Mouse (Mus musculus) urinary bladder, postnatal 4 days (tissue): Measurements from ENCODE around the gene Fgf13.

Experiments used
- DNase-seq, 2 experiments: peaks; one replicate each; pipeline ENCODE4 v3.0.0; 2021 to 2022; ENCODE audit warnings: low spot score in 2 of 2

Gene Fgf13

DNA sequence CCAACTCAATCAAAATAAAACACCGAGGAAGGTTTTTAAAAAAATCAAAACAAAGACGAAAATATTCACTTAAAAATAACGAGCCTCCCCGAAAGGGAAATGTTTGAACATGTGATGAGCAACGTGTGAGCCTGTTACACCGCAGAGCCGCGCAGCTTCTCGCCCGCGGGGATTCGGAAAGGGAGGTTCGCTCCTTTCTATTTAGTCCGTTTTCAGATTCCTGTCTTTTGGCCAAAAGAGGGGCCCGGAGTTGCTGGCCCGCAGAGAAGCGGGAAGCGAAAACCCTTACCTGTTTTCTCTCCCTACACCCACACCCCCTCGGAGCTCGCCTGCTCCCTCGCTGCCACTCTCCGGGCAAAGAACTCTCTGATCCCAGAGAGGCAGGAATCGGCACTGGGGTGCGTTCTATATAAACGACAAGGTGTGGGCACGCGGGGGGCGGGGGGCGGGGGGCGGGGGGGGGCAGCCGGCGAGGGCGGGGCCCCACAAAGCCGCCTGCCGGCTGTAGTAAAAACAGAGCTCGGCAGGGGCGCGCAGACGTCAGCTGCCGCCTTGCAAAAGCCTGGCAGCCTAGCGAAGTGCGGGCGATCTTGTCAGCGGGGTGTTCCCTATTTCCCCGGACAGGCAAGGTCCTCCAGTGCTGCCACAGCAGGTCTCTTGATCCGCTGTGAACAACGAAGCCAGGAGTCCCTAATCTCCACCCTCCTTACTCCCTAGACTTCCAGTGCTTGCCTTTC is at the start of gene Fgf13:
Gene Fgf13, minus strand, starts transcription at position 377 of the 737 bp plus-strand sequence.
- DNase-seq: peak in 1 of 2 experiments; percentile 14

DNA sequence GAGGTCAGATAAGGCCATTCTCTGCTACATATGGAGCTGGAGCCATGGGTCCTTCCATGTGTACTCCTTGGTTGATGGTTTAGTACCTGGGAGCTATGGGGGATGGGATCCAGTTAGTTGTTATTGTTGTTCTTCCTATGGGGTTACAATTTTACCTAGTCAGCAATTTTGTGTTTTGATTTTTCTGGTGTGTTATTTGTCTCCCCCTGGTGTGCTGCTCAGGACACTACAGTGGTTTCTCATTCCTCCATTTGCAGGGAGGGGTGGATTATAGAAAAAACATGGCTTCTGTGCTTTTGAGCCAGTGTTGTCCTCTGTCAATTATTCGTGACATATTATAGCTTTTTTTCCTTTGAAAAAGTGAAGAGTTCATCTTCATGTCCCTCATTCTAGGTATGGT is 38.7 kb upstream of the Fgf13 start:
- DNase-seq: no peak

DNA sequence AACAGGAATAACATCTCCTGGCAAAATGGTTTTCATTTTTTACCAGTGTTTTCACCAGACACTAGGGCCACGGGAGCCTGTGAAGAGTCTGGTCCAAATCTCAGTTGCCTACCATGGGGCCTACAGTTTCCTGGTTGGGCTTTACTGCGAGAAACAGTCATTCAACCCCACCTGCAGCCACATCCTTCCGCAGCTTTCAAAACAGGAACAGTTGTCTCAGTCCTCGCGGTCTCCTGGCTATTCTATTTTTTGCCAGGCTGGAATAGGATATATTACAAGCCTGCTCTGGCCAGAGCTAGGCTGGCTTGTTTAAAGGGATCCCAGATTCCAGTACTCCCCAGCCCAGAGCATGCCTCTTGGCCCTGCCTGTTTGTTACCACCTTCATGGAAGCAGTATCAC is 21.2 kb upstream of the Fgf13 start:
- no peak for DNase-seq

DNA sequence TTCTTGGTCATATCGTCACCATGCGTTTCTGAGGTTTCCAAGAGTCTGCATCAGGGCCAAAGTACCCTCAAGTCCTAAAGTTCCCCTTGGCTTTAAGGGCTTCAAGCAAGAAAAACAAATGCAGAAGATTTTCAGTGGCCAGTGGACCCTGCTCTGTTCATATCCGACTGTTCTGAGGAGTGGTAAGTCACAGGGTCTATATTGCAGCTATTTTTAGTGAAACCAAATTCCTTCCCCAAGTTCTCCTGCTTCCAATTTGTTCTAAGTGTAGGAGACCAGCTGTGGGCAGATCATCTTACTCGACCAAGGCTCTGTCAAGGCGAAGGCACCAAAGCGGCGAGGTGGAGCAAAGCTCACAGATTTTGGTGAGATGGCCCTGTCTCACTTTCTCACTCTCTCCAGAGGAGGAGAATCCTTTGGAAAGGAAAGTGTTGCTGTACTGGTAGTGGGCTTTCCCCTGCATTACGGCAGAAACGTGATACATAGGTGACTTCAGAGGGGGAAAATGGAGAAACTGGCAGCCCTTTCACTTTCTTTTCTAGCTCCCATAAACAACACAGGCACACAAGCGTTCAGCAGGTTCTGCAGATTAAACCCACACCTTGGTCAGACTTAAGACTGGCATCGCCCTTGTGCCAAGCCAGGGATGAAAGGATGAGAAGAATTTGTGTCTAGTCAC is 17.8 kb upstream of the Fgf13 start:
- DNase-seq: no peak

DNA sequence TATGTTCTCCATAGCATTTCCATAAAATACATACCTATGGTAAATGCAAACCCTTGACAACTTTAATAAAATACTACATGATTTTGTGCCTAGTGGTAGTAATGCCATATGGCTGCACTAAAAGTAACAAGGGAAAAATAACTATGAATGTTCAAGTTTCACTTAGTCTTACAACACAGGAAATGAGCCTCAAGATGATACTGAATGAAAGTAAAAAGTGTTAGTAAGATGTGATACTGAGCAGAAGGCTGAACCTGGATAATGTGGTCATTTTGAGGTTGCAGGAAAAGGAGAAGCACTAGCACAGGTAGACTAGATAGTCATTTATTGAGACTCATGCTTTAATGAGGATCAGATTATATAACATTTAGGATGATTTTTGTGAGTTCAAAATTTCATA is 16.2 kb upstream of the Fgf13 start:
- DNase-seq: no peak

DNA sequence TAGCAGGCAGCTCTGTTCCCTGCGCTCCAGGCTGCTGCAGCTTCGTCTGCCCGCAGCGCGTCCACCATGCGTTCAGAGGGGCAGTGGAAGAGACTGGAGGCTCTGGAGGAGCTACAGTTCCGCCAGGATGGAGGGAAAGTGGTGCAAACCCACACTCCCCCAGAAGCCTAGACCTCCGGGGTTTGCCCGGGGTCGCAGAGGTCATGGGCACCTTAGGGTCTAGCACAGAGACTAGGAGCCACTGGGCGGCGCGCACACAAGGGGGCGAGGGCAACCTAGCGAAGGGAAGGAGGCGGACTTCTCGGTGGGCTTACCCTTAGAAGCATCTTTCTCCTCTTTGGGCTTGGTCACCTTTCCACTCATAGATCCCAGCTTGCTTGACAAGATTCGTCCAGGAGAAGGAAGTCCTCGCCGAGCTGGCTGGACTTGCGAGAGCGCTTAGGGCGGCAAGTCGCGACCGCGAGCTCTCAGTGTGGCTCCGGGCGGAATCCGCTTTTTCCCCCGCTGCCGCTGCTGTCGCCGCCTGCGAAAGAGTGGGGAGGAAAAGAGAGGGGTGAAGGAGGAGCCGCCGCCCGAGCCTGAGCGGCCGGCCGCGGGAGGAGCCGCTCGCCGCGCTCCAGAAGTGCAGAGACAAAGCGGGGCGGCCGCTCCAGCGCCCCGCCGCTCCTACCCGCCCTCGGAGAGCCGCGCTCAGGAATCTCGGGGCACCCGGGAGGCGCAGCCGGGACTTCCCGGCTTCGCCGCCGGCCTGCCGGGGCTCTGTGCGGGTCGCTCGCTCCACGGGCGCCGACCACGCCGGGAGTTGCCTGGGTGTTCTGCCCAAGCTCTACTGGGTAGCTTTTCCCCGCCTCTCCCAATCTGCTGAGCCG is 811 bp downstream of the Fgf13 start:
- peak in 1 of 2 experiments; percentile 17 for DNase-seq

DNA sequence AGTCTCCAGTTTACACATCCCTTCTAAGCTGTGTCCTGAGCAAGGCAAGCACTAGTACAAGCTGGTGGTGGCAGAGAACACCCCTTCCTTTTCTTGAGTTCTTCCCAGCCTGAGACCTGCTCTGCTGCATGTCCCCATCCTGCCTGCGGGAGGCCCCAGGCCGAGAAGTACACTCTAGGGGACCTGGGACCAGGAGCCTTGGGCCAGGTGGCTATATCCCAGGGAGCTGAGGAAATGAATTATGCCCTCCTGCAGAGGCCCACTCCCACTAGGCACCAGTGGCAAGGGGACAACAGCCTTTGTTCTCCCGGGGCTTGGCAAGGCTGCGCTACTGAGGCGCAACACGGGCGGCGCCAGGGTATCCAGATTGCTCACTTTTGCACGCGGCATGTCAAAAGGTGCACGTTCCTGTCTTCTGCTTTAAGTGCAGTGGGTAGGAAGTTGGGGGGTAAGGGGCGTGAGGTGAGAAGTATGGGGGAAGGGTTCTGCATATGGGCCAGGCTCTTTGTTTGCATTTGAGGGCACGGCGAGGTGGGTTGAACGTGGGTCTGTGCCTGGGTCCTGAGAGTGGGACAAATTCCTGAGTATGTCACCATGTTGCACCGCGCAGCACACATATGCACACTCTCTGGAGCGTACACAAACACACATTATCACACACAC is 1.7 kb downstream of the Fgf13 start:
- no peak for DNase-seq

DNA sequence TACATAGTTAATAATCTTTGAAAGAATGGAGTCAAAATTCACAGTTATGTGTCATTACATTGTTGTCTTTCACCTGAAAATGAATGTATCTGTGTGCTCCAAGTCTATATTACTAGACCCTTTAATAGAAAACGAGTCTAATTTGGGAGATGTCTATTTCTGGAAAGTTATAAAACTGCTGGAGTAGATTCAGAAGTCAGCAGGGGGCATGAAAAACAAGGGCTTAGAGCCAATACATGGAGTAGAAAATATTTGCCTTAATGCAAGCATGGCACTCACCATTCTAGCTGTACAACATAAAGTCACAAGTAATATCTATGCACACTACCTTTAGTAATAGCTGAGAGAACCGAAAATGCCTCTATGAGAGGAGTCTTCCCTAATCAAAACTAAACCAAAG is 19.9 kb downstream of the Fgf13 start:
- DNase-seq: no peak

DNA sequence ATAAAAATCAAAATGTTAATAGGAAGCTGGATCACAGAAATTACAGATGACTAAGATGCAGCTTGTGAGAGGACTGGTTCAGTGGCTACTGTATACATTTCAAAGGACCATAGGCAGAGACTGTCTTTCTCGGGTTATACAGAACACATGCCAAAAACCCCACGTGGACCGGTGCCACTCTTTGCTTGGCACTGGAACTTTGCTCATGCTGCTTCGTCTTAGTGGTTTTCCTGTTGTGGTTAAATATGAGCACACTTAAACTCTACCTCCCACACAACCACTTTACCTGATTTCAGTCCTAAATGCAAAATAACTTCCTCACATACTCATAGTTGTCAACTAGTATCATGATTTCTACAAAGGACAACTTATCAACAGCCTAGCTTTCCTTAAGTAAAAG is 59.6 kb downstream of the Fgf13 start:
- DNase-seq: no peak

DNA sequence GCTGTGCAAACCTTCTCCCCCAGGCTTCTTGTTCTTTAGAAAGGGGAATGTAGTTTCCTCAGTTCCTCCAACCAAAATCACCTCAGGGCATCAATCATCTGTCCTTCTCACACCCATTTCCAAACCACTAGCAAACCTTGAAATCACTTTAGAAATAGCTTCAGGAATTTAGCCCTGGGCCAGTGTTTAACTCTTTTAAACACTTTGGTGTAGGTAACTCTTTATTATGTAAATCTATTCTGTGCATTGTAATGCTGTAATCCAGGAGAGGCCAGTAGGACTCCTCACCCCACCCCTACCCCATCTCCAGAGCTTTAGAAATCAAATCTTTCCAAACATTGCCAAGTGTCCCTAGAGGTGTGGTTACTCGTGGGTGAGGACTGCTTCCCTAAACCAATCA is 74.5 kb downstream of the Fgf13 start:
- no peak for DNase-seq

DNA sequence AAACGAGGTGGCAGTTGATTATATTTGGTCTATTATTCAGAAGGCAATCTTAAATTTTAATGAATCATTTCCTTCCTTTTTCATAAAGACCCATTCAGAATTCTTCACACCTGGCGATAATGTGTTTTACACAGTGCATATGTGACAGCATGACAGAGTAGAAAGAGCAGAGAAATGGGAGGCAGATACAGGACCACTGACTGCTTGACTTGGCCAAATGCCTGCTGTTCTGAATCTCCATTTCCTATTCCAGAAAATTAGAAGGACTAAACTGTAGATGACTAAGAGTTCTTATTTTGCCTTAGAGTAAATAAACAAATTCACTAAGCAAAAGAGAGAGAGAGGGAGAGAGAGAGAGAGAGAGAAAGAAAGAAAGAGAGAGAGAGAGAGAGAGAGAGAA is 82.4 kb downstream of the Fgf13 start:
- no peak for DNase-seq

DNA sequence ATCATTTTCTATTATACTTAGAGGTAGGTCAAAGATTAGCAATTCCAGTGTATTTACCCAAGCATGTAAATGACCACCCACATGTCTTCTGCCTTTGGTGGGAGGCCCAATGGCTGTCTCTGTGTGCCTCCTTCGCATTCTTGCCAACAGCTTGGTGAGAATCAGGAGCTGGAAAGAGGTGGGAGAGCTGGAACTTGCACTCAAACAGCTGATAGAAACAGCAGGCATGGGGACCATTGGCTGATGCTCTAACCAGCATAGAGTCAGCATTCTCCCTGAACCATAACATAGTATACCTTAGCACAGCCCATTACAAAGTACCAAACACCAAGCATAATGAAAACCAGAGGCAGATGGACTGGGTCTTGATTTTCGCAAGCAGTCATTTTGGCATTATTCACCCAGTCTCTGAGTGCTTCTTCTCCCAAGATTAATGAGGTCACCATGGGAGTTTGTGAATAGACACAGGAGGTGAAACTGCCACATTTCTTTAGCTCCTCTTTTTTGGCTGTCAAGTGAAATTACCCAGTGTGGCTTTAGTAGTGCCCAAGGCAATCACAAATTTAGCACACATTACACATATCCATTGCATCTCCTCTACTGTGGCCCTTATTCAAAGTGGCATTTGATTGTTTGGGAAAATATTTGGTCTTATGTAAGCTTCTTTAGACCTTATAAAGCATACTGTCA is 165.1 kb downstream of the Fgf13 start:
- DNase-seq: no peak

DNA sequence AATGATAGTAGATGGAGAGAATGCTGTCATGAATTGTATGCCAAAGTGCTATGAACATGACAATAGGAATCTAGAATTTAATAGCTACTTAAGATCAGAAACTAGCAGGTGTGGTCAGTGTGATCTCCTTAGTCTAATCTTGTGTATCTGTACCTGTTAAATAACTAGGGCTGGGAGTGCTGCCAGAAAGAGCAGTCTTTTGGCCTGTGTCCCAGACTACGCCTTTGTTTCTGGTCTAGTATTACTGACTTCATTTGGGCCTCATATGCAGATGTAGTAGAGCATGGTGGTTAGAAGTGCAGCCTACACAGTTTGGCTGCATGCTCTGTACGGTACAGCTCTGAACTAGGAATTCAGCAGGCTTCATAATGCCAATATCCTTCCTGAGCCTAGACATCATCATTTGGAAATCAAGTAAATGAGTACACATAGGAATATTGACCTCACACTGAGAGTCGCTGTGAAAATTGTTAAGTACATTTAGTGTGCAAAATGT is 276.9 kb downstream of the Fgf13 start:
- DNase-seq: no peak

DNA sequence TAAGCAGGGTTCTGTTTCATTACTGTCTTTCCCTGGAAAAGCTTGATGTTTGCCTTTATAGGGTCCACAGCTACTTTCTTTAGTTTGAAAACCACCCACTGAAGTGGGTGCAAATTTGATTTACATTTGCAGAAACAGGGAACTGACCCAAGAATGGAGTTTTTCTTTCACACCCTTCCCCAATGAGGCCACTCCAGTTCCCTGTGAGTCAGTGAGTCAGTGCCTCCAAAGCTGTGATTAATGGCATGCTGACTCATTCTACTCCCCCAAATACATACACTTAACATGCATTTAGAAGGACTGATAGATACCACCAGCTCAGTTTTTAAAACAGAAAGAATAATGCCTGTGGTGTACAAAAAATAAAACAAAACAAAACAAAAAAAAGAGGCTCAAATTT is 316.3 kb downstream of the Fgf13 start:
- DNase-seq: no peak

DNA sequence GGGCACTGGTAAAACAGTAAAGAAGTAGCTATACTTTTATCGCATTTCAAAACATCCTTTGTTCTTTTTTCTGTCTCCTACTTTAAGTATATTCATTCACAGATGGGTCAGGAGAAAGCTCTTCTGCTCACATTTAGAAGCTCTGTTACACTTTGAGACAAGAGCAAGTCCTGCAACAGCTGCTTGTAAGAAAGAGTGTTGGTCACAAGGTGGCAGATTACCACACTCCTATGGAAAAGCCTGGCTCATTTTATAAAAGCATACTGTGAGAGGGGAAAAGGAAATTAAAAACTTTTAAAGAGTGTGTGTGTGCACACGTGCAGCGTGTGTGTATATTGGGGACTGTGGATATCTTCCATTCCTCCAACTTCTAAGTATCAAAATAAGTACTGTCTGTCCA is 324.1 kb downstream of the Fgf13 start:
- DNase-seq: no peak

DNA sequence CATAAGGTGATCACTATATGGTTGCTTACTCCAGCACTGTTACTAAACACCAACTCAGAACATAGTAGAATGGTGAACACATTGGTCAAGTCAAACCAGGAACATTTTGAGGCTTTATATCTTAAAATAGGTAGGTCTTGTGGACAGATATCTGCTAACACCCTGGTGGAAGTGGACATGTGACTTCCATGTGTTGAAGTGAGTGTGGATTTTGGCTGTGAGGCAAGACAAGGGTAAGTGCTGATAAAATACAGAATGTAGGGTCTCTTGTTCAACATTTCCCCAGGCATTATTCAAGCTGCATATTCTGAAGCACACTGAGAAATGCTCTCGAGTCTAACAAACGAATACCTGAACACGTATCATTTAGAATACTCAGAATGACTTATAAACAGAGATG is 324.7 kb downstream of the Fgf13 start:
- no peak for DNase-seq

DNA sequence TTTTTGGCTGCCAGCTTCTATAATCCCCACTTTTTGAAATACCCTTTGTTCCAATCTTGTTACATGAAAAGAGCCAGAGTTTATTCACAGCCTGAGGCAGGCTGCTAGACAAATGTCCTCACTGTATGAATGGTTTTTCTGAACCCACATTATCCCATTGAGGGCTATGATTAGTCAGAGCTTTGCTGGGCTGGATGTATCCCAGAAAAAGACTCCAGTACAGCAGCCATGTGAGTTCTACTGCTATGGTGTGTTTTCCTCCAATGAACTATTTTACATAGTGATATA is 326.5 kb downstream of the Fgf13 start:
- no peak for DNase-seq

DNA sequence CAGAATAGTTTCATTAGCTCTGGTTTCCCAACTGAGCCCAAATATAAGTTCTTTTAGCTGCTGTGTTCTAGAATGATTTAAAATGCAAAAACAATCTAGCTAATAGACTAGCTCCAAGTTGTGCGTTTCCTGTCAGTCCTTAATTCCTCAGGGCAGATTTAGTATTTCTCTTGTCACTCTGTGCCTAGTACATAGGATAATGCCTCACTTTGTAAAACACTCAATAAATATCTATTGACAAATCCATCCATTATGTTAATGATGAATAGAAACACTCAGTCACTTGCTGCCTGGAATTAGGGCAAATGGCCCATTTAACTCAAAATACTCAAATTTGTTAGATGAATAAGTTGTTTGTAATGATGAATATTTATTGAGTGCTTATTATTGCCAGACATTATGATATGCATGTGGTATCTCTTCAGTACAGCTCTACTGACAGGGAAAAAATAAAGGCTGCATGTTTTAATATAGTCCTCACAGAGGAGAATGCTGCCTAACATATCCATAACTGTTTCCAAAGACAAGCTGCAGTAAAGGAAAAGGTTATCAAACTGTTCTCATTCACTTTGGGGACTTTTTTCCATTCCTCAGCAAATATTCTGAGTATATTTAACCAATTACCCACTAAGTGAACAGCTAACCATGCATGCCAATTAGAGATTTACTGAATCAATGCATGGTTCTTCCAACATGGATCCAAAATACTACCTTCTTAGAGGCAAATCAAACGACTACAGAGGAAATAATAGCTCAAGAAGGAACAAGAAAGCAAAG is 327.0 kb downstream of the Fgf13 start:
- no peak for DNase-seq

DNA sequence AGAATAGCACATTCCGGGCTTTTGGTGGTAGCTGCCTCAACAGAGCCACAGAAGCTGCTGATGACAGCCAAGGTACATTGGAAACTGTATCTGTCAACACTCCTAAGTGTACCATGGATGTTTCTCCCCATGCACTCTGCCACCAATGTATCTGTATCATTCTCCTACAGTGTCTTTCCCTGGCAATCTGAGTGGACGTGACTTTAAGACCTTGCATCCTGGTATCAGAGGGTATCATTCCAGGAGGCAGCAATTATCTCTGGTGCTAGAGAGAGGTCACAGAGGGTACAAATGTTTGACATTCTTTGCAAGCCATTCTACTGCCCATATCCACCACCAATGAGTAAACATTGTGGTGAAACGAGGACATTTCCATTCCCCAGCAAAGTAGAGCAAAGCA is 347.2 kb downstream of the Fgf13 start:
- no peak for DNase-seq

DNA sequence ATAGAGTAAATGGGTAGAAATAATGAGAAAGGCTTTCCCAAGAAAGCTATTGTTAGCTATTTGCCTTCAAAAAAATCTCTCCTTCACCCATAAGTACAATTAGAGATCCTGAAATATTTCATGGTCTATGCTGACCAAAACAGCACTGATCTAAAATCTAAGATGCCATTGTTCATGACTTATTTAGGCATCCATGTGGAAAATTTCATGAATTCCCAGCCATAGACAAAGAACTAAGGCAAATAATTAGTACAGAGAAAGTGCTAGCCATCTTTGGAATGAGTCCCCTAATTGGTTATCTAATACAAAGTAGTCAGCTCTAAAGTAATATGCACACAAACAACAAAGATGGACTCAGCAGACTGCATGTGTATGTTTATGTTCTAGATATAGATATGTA is 366.7 kb downstream of the Fgf13 start:
- DNase-seq: no peak

DNA sequence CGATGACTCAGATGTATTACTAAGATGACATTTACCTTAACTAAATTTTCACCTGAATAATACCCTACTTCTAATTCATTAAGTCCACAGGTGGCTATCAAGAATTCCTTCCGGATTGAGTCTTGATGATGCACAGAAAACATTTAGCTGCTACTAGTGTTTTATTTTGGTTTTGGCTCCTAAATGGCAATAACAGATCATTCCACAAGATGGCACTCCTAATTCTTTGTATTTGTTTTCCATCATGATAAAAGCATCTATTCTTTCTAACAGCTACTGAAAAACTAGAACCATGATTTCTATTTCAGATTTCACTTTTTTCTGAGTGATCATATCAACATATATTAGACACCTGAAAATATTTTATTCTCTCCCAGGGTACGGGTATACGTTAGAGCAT is 373.7 kb downstream of the Fgf13 start:
- DNase-seq: no peak
